Mouse (Mus musculus): ENCODE measurements around the gene Fmc1.
A peak's percentile ranks its signal among the peaks of the same experiment; 100 is the strongest.
"Not testable (repeated sequence)": the region's sequence is repeated elsewhere in the genome, so short reads cannot be mapped to it uniquely, and the experiment has no call there.

Fmc1 gene

GRCm38 (mm10) chr6:38533428-38534405 lies at the start of gene Fmc1:
Gene Fmc1, plus strand, starts transcription at chr6:38533502.
- DNase-seq (ENCODE audit: low spot score) = peak; percentile 97

GRCm38 (mm10) chr6:38492550-38492949 lies 40.8 kb upstream of the Fmc1 start:
- DNase-seq (ENCODE audit: low spot score) = peak; percentile 45

- DNase-seq (ENCODE audit: low spot score) = no peak
Observed at GRCm38 (mm10) chr6:38495641-38496040, 37.7 kb upstream of the Fmc1 start.

DNA sequence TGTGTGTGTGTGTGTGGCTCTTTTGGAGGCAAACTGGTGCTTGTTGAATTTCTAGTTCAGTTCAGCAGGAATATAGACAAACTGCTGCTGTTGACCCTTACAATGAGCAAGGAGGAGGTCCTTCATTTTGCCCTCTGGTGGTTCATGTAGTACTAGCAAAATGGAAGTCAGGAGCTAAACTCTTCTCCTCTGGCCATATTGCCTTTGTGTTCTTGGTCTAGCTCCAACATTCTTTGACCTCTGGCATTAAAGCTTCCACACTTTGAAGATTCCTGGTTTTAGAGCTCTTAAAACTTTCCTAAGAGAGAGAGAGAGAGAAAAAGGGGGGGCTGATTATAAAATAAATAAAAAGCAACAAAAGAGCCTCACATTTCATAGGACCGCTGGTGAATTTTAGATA lies 21.2 kb upstream of the Fmc1 start:
- DNase-seq (ENCODE audit: low spot score) = no peak

DNA sequence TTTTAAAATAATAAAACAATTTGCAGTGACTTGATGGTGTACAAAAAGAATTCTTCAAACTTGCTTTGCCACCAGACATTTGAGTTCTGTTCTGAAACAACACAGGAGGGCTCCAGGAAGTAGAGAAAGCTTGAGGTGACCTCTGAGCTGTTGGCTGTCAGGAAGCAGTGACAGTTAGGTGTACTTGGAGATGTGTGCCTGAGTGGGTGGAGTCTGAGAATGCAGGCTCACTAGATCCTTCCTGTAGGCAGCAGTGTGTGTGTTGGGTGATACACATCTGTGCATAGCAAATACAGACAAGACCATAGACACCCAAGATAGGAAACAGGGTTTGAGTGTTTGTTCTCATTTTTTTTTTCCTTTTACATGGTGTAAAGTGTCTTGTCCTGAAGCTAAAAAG lies 20.5 kb upstream of the Fmc1 start:
- DNase-seq (ENCODE audit: low spot score) = no peak

DNA sequence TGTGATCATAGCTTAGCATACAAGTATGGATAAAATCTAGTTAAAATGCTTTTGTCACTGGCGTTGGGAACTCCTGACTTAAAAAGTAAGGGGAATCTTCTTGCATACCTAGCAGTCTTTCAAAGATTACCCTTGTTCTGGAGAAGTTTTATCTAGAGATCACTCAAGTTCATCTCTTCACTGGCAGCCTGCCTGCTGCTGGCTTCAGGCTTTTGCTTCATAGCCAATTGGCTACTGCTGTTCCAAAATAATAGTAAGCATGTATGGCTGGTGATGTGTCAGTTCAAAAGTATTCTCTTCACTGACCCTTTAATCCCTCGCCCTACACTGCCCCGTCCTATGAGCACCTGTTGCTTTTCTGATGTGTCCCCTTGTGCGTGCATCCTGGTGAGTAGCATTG lies 18.1 kb upstream of the Fmc1 start:
- no peak for DNase-seq (ENCODE audit: low spot score)

DNA sequence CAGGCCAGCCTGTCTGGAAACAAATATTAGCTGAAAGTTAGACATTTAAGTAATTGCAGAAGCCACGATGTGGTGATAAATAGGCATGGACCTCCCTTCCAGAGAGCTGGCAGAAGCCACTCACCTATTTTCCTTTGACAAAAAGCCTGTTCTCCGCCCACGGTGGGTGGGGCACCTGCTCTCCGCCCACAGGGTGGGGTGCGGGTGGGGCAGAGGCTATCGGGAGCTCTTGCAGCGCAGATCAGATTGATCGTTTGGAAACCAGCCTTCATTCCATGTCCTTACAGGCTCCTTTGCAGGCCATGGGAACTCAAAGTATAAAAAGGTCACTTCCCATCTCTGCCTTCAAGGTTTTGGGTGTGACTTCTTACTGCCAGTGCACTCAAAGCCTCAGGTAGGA lies 9.5 kb upstream of the Fmc1 start:
- DNase-seq (ENCODE audit: low spot score) = peak; percentile 48

- DNase-seq (ENCODE audit: low spot score) = peak; percentile 15
Observed at GRCm38 (mm10) chr6:38531211-38531820, 2.0 kb upstream of the Fmc1 start.

GRCm38 (mm10) chr6:38532500-38533420 lies 542 bp upstream of the Fmc1 start:
- peak; percentile 46 for DNase-seq (ENCODE audit: low spot score)

DNA sequence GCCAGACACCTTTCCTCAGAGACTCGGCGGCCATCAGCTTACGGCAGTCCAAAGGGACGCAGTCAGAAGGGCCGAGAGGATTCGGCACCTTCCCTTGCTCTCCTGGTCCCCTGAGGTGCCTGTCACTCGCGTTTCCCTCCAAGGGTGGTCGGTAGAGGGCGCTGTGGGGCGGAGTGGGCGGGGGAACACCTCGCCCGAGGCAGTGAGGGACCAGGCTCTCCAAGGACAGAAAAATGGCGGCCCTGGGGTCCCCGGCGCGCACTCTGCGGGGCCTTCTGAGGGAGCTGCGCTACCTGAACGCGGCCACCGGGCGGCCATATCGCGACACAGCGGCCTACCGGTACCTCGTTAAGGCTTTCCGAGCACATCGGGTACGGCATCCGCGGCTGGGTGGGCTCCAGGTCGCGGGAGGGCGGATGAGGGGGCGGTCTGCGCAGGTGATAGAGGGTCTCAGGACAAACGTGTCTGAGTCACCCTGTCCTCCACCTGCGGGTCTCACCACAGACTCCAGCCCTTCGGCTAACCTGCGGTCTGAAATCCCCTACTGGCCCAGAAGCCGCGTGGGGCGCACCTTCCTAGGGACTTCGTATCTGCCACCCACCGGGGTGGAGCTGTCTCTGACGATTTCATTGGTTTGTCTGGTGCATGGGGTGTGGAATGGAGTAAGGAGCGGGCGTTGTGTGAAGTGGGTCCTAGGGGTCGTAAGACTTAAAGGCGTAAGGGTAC lies 1.5 kb downstream of the Fmc1 start:
- peak; percentile 99 for DNase-seq (ENCODE audit: low spot score)

DNA sequence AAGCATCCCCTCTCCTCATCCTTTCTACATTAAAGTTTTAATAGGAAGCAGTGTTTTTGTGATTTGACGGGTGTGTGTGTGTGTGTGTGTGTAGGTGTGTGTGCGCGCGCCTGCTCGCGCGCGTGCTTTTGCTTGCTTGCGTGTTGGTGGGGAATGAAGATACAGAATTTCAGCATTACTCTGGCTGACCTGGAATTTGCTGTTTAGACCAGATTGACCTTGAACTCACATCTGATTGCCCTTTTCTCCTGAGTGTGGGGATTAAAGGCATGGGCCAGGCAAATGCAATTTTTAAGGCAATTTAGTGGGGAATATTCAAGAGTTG lies 2.0 kb downstream of the Fmc1 start:
- DNase-seq (ENCODE audit: low spot score) = no peak

GRCm38 (mm10) chr6:38535788-38536187 lies 2.5 kb downstream of the Fmc1 start:
- DNase-seq (ENCODE audit: low spot score) = no peak

DNA sequence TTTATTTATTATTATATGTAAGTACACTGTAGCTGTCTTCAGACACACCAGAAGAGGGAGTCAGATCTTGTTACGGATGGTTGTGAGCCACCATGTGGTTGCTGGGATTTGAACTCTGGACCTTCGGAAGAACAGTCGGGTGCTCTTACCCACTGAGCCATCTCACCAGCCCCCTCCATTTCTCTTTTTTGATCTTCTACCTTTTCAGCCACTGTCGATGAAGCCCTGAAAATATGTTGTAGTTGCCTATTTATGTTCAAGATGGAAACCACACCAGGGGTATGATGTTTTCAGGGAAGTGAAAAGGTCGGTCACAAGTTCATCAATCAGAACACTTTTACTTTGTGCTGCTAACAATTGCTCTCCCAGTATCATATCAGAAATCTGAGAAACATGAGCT lies 10.8 kb downstream of the Fmc1 start:
- not testable (repeated sequence) for DNase-seq (ENCODE audit: low spot score)

GRCm38 (mm10) chr6:38547005-38547404 lies 13.7 kb downstream of the Fmc1 start:
- DNase-seq (ENCODE audit: low spot score) = not testable (repeated sequence)

GRCm38 (mm10) chr6:38547707-38548106 lies 14.4 kb downstream of the Fmc1 start:
- no peak for DNase-seq (ENCODE audit: low spot score)

DNA sequence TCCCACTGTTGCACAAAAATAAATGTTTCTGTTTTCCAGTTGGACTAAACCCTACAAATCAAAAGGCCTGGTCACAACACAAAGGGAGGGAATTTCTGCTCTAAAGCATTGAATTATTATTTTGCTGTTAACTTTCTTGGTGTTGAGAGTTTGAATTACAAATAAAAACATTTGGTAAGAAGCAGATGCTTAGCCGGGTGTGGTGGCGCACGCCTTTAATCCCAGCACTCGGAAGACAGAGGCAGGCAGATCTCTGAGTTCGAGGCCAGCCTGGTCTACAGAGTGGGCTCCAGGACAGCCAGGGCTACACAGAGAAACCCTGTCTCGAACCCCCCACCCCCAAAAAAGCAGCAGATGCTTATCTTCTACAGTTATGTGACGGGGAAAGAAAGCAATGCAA lies 15.3 kb downstream of the Fmc1 start:
- DNase-seq (ENCODE audit: low spot score) = not testable (repeated sequence)

DNA sequence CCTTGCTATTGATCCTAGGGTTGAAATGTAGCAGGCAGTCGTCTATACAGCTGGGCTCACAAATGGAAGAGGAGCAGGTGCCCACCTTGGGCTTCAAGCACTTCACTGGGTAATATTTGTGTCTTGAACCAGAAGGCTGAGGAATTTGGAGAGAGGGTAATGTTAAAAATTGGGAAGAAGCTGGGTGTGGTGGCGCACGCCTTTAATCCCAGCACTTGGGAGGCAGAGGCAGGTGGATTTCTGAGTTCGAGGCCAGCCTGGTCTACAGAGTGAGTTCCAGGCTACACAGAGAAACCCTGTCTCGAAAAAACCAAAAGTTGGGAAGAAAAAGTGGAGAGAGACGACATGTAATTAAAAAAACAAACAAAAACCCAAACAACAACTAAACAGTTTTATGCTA lies 16.5 kb downstream of the Fmc1 start:
- DNase-seq (ENCODE audit: low spot score) = not testable (repeated sequence)

DNA sequence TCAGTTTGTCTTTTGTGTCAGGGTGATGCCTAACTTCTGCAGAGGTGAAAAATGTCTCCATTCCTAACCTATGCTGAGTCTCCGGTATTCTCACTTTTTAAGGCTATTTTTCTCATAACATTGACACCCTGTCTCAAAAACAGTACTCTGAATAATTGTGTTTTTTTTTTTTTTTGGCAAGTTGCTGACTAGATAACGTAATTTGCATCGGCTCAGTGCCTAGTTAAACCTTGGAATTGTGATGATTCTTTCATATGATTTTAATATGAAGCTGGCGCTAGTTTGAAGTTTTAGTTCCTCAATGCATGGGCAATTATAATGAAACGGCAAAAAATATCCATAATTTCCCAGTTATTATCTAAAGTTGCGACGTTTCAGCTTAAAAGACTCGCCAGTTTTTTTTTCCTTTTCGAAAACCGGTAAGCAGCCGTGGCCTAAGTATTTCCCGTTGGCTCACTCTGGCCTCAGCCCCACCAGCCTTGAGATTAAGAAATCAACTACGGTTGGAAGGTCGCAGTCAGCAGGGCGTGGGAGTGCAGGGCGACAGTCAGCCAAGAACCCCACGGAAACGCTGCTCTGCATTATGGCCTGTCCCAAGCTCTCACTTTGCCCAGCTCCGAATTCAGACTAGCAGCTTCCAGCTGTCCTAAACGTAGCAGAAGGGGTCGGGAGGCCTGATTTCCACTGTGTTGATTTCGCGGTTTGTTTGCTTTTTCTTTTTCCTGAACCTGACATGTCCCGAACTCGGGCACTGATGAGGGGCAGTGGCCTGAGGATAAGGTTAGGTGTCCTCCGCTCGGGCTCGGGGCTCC lies 17.2 kb downstream of the Fmc1 start:
- DNase-seq (ENCODE audit: low spot score) = peak; percentile 72

GRCm38 (mm10) chr6:38551062-38551988 lies 18.0 kb downstream of the Fmc1 start, which contains the start of gene Luc7l2:
Gene Luc7l2, plus strand, starts transcription at chr6:38551334.
- peak; percentile 97 for DNase-seq (ENCODE audit: low spot score)
